Mouse (Mus musculus) T-helper 17 cell (primary cell): ENCODE data around the gene Rfc3.
"Not testable (repeated sequence)": the region's sequence is repeated elsewhere in the genome, so short reads cannot be mapped to it uniquely, and the experiment has no call there.

Experiments used
- in situ Hi-C, 2 experiments: fragments of 300-600 bp; cut with MboI, MseI; formaldehyde crosslinking; loops; 1 replicate in 1 of 2; 2 replicates in 1 of 2; pipeline ENCODE4 v1.15.1; 2025; ENCODE audit warnings: high pct_unique_total_duplicates in 2 of 2

Gene Rfc3

DNA sequence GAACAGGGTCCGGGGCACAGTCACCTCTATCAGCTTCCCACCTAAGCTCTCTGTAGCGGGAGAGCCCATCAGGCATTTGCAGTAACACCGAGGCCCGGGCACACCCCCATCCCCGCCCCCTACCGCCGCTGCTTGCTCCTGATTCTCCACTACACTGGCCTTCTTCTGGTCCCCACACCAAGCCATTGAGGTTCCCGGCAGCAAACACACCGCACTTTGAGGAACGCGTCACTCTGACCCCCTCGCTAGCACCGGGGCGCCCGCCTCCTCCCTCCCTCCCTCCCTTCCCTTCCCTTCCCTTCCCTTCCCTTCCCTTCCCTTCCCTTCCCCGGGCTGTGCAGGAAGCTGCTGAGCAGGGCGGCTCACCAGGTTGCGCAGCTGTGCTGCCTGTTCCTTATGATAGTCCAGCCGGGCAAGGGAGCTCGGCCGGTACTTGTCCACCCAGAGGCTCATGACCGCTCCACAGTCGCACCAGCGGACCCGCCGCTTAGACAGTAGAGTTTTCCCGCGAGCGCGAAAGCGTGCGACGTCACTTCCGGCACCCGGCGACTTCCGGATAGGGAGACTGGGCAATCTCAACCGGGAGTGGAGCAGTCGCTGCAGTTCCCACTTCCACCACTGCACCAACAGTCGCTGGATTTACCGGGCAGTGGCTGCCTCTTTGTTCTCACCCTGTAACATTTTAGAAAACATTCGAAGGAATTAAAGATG is at the start of gene Rfc3:
Gene Rfc3 (minus strand): TSS at position 543 of the 711 bp plus-strand sequence.
- in situ Hi-C loops, result no loop called here

DNA sequence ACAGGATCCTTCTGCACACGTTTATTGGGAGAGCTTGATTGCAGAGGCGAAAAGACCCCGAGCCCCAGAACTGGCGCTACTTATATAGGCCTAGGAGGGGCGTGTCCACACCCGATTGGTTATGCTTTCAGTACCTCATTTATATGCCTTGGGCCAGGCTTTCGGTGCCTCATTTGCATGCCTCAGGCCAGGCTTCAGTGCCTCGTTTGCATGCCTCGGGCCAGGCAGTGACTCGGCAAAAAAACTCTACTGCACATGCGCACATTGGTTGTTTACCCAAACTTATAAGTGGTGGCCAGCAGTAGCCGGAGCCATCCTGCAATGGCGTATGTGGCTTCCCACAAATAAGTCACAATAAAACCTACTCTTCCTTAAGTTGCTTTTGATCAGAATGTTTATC is 42.6 kb upstream of the Rfc3 start:
- in situ Hi-C loops, result not testable (repeated sequence)

DNA sequence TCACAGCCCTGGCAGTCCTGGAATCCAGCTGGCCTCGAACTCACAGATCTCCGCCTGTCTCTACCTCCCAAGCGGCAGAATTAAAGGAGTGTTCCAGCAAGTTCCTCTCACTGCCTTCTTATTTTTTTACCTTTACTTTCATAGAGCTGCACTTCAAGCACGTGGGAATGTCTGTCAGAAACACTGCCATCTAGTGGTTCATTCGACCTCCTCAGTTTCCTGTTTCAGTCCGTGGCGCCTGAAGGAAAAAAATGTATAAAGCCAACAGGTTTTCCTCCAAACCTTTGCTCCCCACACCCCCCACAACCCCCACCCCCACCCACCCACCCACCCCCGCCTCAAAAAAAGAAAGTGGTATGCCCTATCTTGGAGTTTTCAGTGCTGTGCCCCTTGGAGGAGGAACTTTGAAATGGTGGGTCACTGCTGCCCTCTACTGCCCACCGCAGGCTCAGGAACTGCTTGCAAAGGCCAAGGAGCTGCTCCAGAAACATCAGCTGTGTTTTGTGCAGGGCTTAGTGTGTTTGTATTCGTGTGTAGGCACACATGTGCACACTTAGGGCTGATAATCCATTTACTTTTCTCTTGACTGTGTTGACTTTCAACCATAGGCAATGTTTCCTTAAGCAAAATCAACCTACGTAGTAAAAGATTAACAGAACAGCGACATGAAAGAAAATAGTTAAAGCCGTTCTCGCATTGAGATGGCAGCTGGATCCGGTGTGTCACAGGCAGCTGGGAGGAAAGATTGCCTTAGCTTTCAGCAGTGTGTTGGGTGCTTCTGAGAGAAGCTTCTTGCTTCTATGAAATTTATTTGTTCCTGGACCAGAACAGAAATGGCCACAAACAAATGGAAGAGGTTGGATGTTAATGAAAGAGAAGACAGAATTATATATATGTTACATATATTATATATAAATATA is 35.8 kb upstream of the Rfc3 start:
- in situ Hi-C loops, result loop anchor here in 1 of 2 experiments (5.0 kb wide), 1 partner anchor 40 kb away; no protein-coding TSS in a partner anchor

DNA sequence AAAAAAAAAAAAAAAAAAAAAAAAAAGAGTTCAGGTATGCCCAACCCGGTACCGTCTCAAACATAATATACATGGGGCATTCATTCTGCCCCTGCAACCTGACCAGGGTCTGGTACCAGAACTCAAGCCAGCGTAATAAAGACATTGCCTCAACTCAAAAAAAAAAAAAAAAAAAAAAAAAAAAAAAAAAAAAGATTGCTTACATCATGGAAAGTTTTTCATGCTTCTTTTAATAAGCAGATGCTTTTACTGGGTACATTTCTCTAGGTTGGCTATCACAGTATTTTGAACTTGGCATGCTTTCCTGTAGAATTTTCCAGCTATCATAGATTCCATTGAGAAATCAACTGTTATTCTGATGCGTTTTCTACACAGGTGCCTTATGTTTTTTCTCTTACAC is 11.2 kb upstream of the Rfc3 start:
- in situ Hi-C loops, result no loop called here

DNA sequence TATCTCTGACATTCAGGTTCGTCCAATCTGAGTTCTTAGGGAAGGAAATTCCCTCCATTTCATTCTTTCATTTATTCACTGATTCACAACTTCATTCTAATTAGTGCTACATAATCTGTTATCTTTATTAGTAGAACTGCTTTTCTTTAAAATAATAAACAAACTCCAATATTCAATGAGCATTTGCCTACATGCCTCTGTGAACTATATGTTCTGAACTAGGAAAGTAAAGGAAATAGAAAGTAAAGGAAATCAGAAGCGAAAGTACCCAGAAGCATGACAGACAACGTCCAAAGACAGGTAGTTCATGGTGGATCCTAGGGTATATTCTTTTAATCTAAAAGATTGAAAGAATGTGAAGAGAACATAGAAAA is 356 bp upstream of the Rfc3 start:
- in situ Hi-C loops, result no loop called here

DNA sequence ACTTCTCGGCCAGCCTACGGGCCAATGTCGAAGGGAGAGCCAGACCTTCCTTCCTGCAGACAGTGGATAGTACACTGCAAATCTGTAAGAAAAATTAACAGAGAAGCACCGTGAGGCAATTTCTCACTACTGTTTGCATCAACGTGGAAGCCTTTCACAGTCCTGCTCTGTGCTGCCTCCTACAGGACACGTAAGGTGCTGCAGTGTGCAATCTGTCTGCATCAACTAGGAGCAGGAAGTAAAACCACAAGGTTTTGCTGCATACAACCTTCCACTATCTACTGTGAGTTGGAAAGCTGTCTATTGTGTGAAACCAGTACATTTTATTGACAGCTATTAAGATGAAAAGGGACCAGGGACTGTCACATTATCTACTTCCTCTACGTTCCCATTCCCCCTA is 6.2 kb downstream of the Rfc3 start:
- in situ Hi-C loops, result loop anchor here in 1 of 2 experiments (5.0 kb wide), 1 partner anchor 42 kb away; no protein-coding TSS in a partner anchor

DNA sequence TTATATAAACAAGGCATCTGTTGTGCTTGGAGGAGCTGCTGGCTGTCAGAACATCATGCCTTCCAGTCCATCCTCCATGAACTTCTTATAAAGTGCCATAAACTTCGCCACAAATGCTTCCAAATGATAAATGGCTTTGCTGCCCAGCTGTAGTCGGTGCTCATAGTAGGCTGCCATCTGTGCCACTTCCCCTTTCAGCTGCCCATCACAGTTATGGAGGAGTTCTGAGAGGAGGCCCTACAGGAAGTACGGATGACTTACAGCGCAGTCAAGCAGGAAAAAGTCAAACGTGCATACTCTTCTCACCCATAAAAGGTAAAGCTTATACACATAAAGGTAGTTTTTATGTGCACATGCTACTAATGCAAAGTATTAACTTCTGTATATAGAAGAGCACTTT is 8.2 kb downstream of the Rfc3 start:
- in situ Hi-C loops, result no loop called here

DNA sequence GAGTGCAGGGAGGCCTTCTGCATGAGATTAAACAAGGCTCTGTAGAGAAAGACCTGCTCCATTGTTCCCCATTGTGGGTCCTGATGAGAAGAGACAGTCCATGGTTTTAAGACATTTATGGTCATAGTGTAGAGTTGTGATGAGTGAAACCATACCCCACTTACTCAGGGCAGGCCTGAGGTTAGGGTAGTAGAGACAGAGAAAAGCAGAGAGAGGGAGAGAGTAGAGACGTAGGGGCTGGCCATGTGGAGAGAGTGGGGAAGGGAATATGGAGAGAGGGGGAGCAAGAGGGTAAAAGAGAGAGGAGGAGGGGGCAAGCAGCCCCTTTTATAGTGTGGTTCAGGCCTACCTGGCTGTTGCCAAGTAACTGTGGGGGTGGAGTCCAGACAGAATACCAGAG is 8.9 kb downstream of the Rfc3 start:
- in situ Hi-C loops, result no loop called here

DNA sequence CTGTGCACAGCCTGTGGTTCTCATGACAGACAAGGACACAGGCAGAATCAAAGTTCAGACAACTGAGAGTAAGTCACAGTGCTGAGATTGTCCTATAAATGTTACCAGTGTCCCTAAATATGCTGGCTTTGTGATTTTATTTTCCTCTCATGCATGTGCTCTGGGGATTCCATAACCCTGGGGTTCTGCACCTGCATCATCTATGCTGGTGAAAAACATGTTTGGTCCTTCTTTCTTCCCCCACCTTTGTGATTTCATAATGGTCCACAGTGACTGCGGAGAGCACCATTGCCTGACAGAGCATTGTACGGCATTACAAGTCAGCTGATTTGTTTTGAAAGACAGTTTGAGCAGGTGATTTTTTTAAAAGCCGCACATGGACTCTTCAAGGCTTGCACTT is 45.1 kb downstream of the Rfc3 start, which contains the start of gene Vmn2r18:
Gene Vmn2r18 (minus strand): TSS at position 101 of the 400 bp plus-strand sequence.
- in situ Hi-C loops, result no loop called here

DNA sequence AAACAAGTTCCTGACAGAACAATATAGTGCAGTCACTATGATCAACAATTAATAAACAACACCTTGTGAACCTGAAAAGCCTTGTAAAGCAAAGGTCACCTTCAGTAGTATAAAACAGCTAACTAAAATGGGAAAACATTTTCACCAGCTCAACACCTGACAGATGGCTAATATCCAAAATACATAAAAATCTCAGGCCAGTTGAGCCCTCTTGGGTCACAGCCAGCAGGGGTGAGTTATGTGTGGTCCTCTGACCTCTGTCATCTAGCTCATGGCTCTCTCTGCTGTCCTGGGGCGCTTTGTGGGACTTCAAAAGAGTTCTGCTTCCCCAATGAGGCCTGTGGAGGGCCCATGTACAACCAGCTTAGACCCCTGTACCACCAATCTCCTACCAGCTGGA is 49.3 kb downstream of the Rfc3 start:
- in situ Hi-C loops, result no loop called here
